Mouse (Mus musculus): Measurements from ENCODE around the gene Map4k4. TPM values are rescaled to one million over a fixed set of nuclear protein-coding genes. Genes with fewer than 3 reads are reported as not detected.

Map4k4 gene
- total RNA-seq, 2 experiments from 2014 or later = 98.8 to 114 TPM

GRCm38 (mm10) chr1:39939401-39939800 is 38.7 kb downstream of the Map4k4 start:
- intact Hi-C loops (cut with DNase I) = loop anchor here (5.0 kb wide), 4 partner anchors 37 to 252 kb away; partner anchors contain the start of gene Map4k4
- no peak for TF ChIP-seq CTCF (IDR thresholded peaks at IDR 0.05)
- peak overlapping the region; percentile 28; the same call in 1 of the 2 replicates for H3K27ac ChIP-seq
- H3K4me3 ChIP-seq = no peak overlapping the region
- DNase-seq (ENCODE audit: extremely low spot score in 1 of 2, low spot score in 2 of 2) = no peak

- no peak for DNase-seq (ENCODE audit: extremely low spot score in 1 of 2, low spot score in 2 of 2)
- intact Hi-C loops (cut with DNase I) = no loop called here
- no peak for TF ChIP-seq CTCF (IDR thresholded peaks at IDR 0.05)
- 0 out of 2 replicates have a peak overlapping the region, but pooled peaks have one; percentile 90 for H3K27ac ChIP-seq
- no peak overlapping the region for H3K4me3 ChIP-seq
These were observed 39.6 kb downstream of the Map4k4 start for GRCm38 (mm10) chr1:39940342-39940741.

- TF ChIP-seq CTCF (IDR thresholded peaks at IDR 0.05) = no peak
- intact Hi-C loops (cut with DNase I) = no loop called here
- Histone ChIP-seq H3K4me3 (no peak overlapping the region), H3K27ac (peak overlapping the region; percentile 90)
- DNase-seq (ENCODE audit: extremely low spot score in 1 of 2, low spot score in 2 of 2) = no peak
These were observed 40.8 kb downstream of the Map4k4 start for GRCm38 (mm10) chr1:39941237-39942179.

GRCm38 (mm10) chr1:39942935-39943334 is 42.2 kb downstream of the Map4k4 start:
- intact Hi-C loops (cut with DNase I) = no loop called here

GRCm38 (mm10) chr1:39944306-39944971 is 43.7 kb downstream of the Map4k4 start:
- intact Hi-C loops (cut with DNase I) = no loop called here
- no peak for TF ChIP-seq CTCF (IDR thresholded peaks at IDR 0.05)
- no peak for DNase-seq (ENCODE audit: extremely low spot score in 1 of 2, low spot score in 2 of 2)

More at GRCm38 (mm10) chr1:39942935-39943334, 42.2 kb downstream of the Map4k4 start:
- Histone ChIP-seq H3K27ac (peak overlapping the region; percentile 90), H3K4me3 (no peak overlapping the region; the same call in 1 of the 2 replicates)
- no peak; the same call in 1 of the 2 replicates for TF ChIP-seq CTCF (IDR thresholded peaks at IDR 0.05)
- peak; percentile 75 to 77 for DNase-seq (ENCODE audit: extremely low spot score in 1 of 2, low spot score in 2 of 2)

GRCm38 (mm10) chr1:39944972-39945323 is 44.2 kb downstream of the Map4k4 start:
- intact Hi-C loops (cut with DNase I) = no loop called here
- H3K27ac ChIP-seq = peak overlapping the region; percentile 69
- TF ChIP-seq CTCF (IDR thresholded peaks at IDR 0.05) = no peak
- no peak for DNase-seq (ENCODE audit: extremely low spot score in 1 of 2, low spot score in 2 of 2)
- no peak overlapping the region for H3K4me3 ChIP-seq

More at GRCm38 (mm10) chr1:39944306-39944971, 43.7 kb downstream of the Map4k4 start:
- Histone ChIP-seq H3K4me3 (no peak overlapping the region), H3K27ac (peak overlapping the region; percentile 90)

- no peak for TF ChIP-seq CTCF (IDR thresholded peaks at IDR 0.05)
These were observed 45.7 kb downstream of the Map4k4 start for GRCm38 (mm10) chr1:39946391-39946790.

GRCm38 (mm10) chr1:39947179-39947578 is 46.5 kb downstream of the Map4k4 start:
- Histone ChIP-seq H3K27ac (peak overlapping the region; percentile 80), H3K4me3 (no peak overlapping the region)
- no peak for DNase-seq (ENCODE audit: extremely low spot score in 1 of 2, low spot score in 2 of 2)
- no peak for TF ChIP-seq CTCF (IDR thresholded peaks at IDR 0.05)
- intact Hi-C loops (cut with DNase I) = no loop called here

More at GRCm38 (mm10) chr1:39946391-39946790, 45.7 kb downstream of the Map4k4 start:
- Histone ChIP-seq H3K27ac (peak overlapping the region; percentile 80), H3K4me3 (no peak overlapping the region)
- no peak for DNase-seq (ENCODE audit: extremely low spot score in 1 of 2, low spot score in 2 of 2)
- intact Hi-C loops (cut with DNase I) = no loop called here

- intact Hi-C loops (cut with DNase I) = no loop called here
- H3K4me3 ChIP-seq = no peak overlapping the region
- peak overlapping the region; percentile 80 for H3K27ac ChIP-seq
- TF ChIP-seq CTCF (IDR thresholded peaks at IDR 0.05) = no peak
- no peak for DNase-seq (ENCODE audit: extremely low spot score in 1 of 2, low spot score in 2 of 2)
These were observed 47.1 kb downstream of the Map4k4 start for GRCm38 (mm10) chr1:39947701-39948359.

GRCm38 (mm10) chr1:39949205-39949604 is 48.5 kb downstream of the Map4k4 start:
- peak; percentile 9; the same call in 1 of the 2 replicates for TF ChIP-seq CTCF (IDR thresholded peaks at IDR 0.05)
- no peak for DNase-seq (ENCODE audit: extremely low spot score in 1 of 2, low spot score in 2 of 2)
- Histone ChIP-seq H3K27ac (peak overlapping the region; percentile 42; the same call in 1 of the 2 replicates), H3K4me3 (no peak overlapping the region)
- intact Hi-C loops (cut with DNase I) = no loop called here

GRCm38 (mm10) chr1:39949790-39950462 is 49.2 kb downstream of the Map4k4 start:
- Histone ChIP-seq H3K4me3 (no peak overlapping the region), H3K27ac (peak overlapping the region; percentile 42; the same call in 1 of the 2 replicates)
- TF ChIP-seq CTCF (IDR thresholded peaks at IDR 0.05) = no peak
- no peak for DNase-seq (ENCODE audit: extremely low spot score in 1 of 2, low spot score in 2 of 2)
- intact Hi-C loops (cut with DNase I) = no loop called here
